Comparison of ENCODE assay signal across 16 mouse cellular contexts in genomic region chr9:107003187-107003586, GRCm38 (mm10).
"Had no signal": no experiment of that assay in that cellular context is flagged by ENCODE, and none has a peak within 500 bp of the region (broad histone marks: within the 10 kb centered on the region; RNA-seq: fewer than 3 reads in every experiment).

No protein-coding gene starts in this region.

- DNase-seq: kidney, adult 11 months; kidney, adult 8-10 months; kidney, postnatal 10 days; kidney, postnatal 36 days; layer of hippocampus, postnatal 36 days; liver, embryonic 13.5 days; lung, adult 2 months; retina, postnatal 1 day; thymus, postnatal 25 days had no signal

- H3K27ac ChIP-seq: kidney, embryonic 15.5 days; liver, embryonic 13.5 days; midbrain, embryonic 10.5 days; midbrain, embryonic 13.5 days; neural tube, embryonic 13.5 days; stomach, postnatal 0 days had no signal

- H3K4me3 ChIP-seq: kidney, embryonic 15.5 days; liver, embryonic 13.5 days; megakaryocyte, embryonic 14.5 days; midbrain, embryonic 10.5 days; midbrain, embryonic 13.5 days; myocyte; neural tube, embryonic 13.5 days had no signal
